Mouse (Mus musculus): ENCODE data around the gene Fam167b. TPM values are rescaled to one million over a fixed set of nuclear protein-coding genes. Genes with fewer than 3 reads are reported as not detected.

Fam167b gene
- total RNA-seq, 2 experiments from 2014 or later = 0.46 TPM; not detected in 1

Small RNAs within 50 kb of the gene (microRNA-seq; reads per million reads assigned to microRNA genes)
- gene Mir8119 = 0 reads per million in 2 experiments

Other genes with a start within 250 kb of the Fam167b start
- gene Rbbp4, start 243.2 kb downstream of the Fam167b start, total RNA-seq (2021) = 100 to 1,000 TPM; 122 to 129 TPM
- 10 to 100 TPM; 28.5 to 31.9 TPM for gene Zbtb8os, start 242.9 kb downstream of the Fam167b start, total RNA-seq (2021)
- gene Zbtb8a, start 200.4 kb downstream of the Fam167b start, total RNA-seq (2021) = 1 to 10 TPM; 4.8 to 5.0 TPM
- 1 to 10 TPM; 6.2 to 7.2 TPM for gene Zbtb8b, start 137.7 kb downstream of the Fam167b start, total RNA-seq (2021)
- 10 to 100 TPM; 59.8 to 62.7 TPM for gene Bsdc1, start 117.0 kb downstream of the Fam167b start, total RNA-seq (2021)
- gene Tssk3, start 87.5 kb downstream of the Fam167b start, total RNA-seq (2021) = not detected
- gene Fam229a, start 87.4 kb downstream of the Fam167b start, total RNA-seq (2021) = under 1 TPM in 1 of 2 experiments, not detected in 1; 0.66 TPM
- 10 to 100 TPM; 58.3 to 84.6 TPM for gene Marcksl1, start 65.0 kb downstream of the Fam167b start, total RNA-seq (2021)
- gene Hdac1, start 35.8 kb downstream of the Fam167b start, total RNA-seq (2021) = 10 to 100 TPM; 21.5 to 22.7 TPM
- 1 to 10 TPM; 1.2 to 4.4 TPM for gene Lck, start 4.9 kb downstream of the Fam167b start, total RNA-seq (2021)
- gene Eif3i, start 22.1 kb upstream of the Fam167b start, total RNA-seq (2021) = 100 to 1,000 TPM; 124 to 128 TPM
- 10 to 100 TPM; 89.2 to 90.1 TPM for gene Tmem234, start 22.1 kb upstream of the Fam167b start, total RNA-seq (2021)
- gene Dcdc2b, start 35.7 kb upstream of the Fam167b start, total RNA-seq (2021) = 1 to 10 TPM; 4.1 to 4.5 TPM
- 10 to 100 TPM; 25.9 to 27.2 TPM for gene Iqcc, start 40.5 kb upstream of the Fam167b start, total RNA-seq (2021)
- 10 to 100 TPM; 45.9 to 53.5 TPM for gene Ccdc28b, start 45.4 kb upstream of the Fam167b start, total RNA-seq (2021)
- 10 to 100 TPM; 41.2 to 42.4 TPM for gene Txlna, start 62.5 kb upstream of the Fam167b start, total RNA-seq (2021)
- 10 to 100 TPM; 91.4 to 93.4 TPM for gene Kpna6, start 94.2 kb upstream of the Fam167b start, total RNA-seq (2021)
- 10 to 100 TPM; 14.5 to 14.9 TPM for gene Tmem39b, start 118.3 kb upstream of the Fam167b start, total RNA-seq (2021)
- 10 to 100 TPM; 92.3 to 98.4 TPM for gene Khdrbs1, start 163.8 kb upstream of the Fam167b start, total RNA-seq (2021)
- gene Ptp4a2, start 232.7 kb upstream of the Fam167b start, total RNA-seq (2021) = 100 to 1,000 TPM; 137 to 141 TPM

Data from left cerebral cortex, adult 18-20 months (tissue).